Mouse (Mus musculus): ENCODE measurements around the gene Mrgprx2.

DNA sequence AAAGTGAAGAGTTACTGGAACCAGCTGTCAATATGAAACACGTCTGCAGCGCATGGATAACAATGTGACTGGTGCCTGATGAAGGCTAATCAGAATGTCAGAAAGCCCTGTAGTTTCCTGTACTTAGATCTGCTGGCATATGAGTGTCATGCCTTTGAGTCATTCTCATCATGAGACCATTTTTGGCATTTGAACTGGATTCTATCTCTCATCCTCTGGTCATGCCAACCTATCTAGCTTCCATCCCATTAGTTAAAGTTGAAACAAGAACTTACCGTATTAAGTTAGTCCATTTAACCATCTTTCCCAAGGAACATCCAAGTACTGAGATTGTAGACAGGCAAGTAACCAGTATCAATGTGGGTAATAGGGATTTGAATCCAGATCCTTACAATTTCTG, 42.9 kb downstream of the Mrgprx2 start, which contains the start of gene Mrgprb1:
- TF ChIP-seq CTCF (conservative IDR thresholded peaks at IDR 0.05; ENCODE audit: low read length), result no peak
- TF ChIP-seq POU5F1 (IDR thresholded peaks at IDR 0.05; ENCODE audit: borderline replicate concordance, low read length), result no peak
- no peak for TF ChIP-seq NANOG (IDR thresholded peaks at IDR 0.05; ENCODE audit: borderline replicate concordance, low read length)

All from E14TG2a.4 (cell line).